Mouse (Mus musculus) G1E (cell line): Measurements from ENCODE around the gene Pithd1.

ENCODE experiments used
- CTCF ChIP-seq: IDR thresholded peaks from 2 replicates; pipeline ENCODE4 v1.5.1; 2012; ENCODE audit warnings: low read depth, low read length, inconsistent platforms, mixed read lengths
- POLR2AphosphoS5 ChIP-seq: IDR thresholded peaks from 2 replicates; pipeline ENCODE4 v1.6.1; 2012; ENCODE audit warnings: low read depth, low read length, inconsistent platforms; ENCODE audit not compliant: insufficient replicate concordance
- TAL1 ChIP-seq: conservative IDR thresholded peaks from 2 replicates; pipeline ENCODE4 v1.6.1; 2012; ENCODE audit warnings: low read depth, low read length, inconsistent platforms, mixed read lengths

DNA sequence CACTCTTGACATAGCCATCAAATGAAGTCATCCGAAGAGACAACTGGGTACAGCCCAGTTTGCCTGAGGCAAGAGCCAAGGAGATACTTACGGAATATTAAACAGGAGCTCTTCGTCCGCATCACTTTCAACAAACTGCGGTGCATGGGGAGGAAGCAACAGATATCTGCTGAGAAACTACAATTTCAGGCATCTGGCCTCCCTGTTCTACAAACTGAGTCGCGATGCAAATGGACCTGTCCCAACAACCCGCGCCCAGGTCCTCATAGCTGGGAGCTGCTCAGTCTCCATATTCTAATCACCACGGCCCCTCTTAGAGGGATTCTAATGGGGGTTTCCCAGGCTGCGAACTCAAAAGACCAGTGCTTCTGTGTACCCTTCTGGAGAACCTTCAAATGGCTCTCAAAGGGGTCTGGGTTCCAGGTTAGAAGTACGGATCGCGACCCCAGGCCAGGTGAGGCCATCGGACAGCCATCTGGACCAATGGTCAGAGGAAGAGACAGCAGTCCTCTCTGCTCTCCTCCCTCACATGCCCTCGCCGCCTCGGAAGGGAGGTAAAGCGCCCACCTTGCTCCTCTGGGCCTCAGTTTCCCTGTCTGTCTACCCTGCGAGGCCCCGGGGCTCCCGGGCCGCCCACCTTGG is 642 bp downstream of the Pithd1 start:
- no peak for TF ChIP-seq CTCF
- TF ChIP-seq TAL1, result no peak
- TF ChIP-seq POLR2AphosphoS5, result no peak
